8 mouse cellular contexts compared by ENCODE assay signal in the genomic region with DNA sequence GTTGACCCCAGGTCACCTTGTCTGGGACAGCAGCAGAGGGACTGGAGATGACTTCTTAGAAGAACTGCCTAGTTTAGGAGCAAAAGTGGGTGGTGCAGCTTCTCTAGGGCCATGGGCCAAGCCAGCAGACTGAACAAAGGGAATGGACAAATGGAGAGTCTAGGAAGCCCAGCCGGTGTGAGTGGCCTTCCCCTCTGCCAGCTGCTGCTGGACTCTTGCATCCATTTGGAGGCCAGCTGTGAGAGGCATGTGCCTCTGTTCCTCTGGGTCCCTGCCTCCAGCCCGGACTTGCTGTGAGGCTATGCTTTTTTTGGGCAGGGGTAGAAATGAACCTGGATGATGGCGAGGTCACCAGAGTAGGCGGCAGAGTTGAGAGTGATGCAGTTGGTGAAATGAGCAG. TPM values are rescaled to one million over a fixed set of nuclear protein-coding genes. Genes with fewer than 3 reads are reported as not detected.
DNase-seq lines count a peak whose midpoint lies in the region; ATAC-seq lines count a peak whose summit lies in the region.

Gene Lats2 (minus strand): TSS at position 152 of the 400 bp plus-strand sequence.

- H3K9me3 ChIP-seq in forebrain, embryonic 14.5 days (replicated peaks; ENCODE audit: control insufficient read depth, low read length), result no peaks in the 10 kb centered on the region

- ATAC-seq in forebrain, embryonic 14.5 days, result no peak

- no peak within 1 kb of the TSS for H3K4me3 ChIP-seq in forebrain, embryonic 14.5 days (ENCODE audit: low read depth, low read length)

- H3K9ac ChIP-seq in forebrain, embryonic 14.5 days (ENCODE audit: low read length), result no peak within 1 kb of the TSS

- H3K27ac ChIP-seq in forebrain, embryonic 14.5 days (ENCODE audit: low read depth, low read length), result no peak within 1 kb of the TSS

- H3K4me1 ChIP-seq in forebrain, embryonic 14.5 days (ENCODE audit: control insufficient read depth, insufficient read depth, low read length), result peaks cover 9% of the 10 kb centered on the region; the same call in 1 of the 2 replicates

- H3K27me3 ChIP-seq in forebrain, embryonic 14.5 days (replicated peaks; ENCODE audit: control insufficient read depth, insufficient read depth, low read length), result no peaks in the 10 kb centered on the region

- 88% methylated on average over 4 of the region's 4 CpGs for WGBS in forebrain, embryonic 14.5 days

- H3K36me3 ChIP-seq in forebrain, embryonic 14.5 days (ENCODE audit: control insufficient read depth, insufficient read depth, low read length), result no peaks in the 10 kb centered on the region

- no peak within 1 kb of the TSS for H3K4me2 ChIP-seq in forebrain, embryonic 14.5 days (ENCODE audit: low read length)

- DNase-seq in left cerebral cortex, adult 8-10 months (ENCODE audit: low spot score in 2 of 2), result no peak
- DNase-seq in left cerebral cortex, adult 9 months (ENCODE audit: low spot score in 2 of 2), result no peak
- DNase-seq in adrenal gland, postnatal 4 days (ENCODE audit: low spot score in 2 of 2), result no peak
- no peak for DNase-seq in gastrocnemius, postnatal 36 days
- DNase-seq in left cerebral cortex, postnatal 36 days (ENCODE audit: low spot score in 2 of 2), result no peak
- no peak for DNase-seq in cerebellum, adult 18-20 months
- DNase-seq in cerebellum, adult 11-12 months, result no peak
- no peak for DNase-seq in forebrain, embryonic 14.5 days (ENCODE audit: low spot score)

- intact Hi-C loops in gastrocnemius, postnatal 36 days (cut with DNase I), result no loop called here
- intact Hi-C loops in left cerebral cortex, postnatal 36 days (cut with DNase I), result no loop called here

RNA-seq across cellular contexts. Expression of gene Lats2, which starts in this region (rescaled TPM):
- total RNA-seq in left cerebral cortex, adult 8-10 months (2022), result 10 to 100 TPM; 19.4 to 28.3 (median 24.8) TPM
- total RNA-seq in adrenal gland, postnatal 4 days (2021), result 10 to 100 TPM; 33.5 to 35.8 TPM
- total RNA-seq in gastrocnemius, postnatal 36 days (2021), result 10 to 100 TPM; 13.4 to 17.3 TPM
- 10 to 100 TPM; 17.0 to 20.2 TPM for total RNA-seq in left cerebral cortex, postnatal 36 days (2021)
- polyA plus RNA-seq in forebrain, embryonic 14.5 days (2014; fragmentation: Nextera tagmentation; extraction: Ambion mirVana), result 5.0 and 6.2 TPM in 2 replicates
